Mouse (Mus musculus) adrenal gland, adult (tissue): Measurements from ENCODE around the gene Polr3gl.

Experiments used
- DNase-seq, 2 experiments: peaks; one replicate each; pipeline ENCODE4 v3.0.0; 2022 to 2023; ENCODE audit warnings: low spot score in 1 of 2; ENCODE audit not compliant: inconsistent age in 2 of 2

Polr3gl gene

GRCm38 (mm10) chr3:96532050-96532449, 61.9 kb downstream of the Polr3gl start:
- DNase-seq, result no peak

DNA sequence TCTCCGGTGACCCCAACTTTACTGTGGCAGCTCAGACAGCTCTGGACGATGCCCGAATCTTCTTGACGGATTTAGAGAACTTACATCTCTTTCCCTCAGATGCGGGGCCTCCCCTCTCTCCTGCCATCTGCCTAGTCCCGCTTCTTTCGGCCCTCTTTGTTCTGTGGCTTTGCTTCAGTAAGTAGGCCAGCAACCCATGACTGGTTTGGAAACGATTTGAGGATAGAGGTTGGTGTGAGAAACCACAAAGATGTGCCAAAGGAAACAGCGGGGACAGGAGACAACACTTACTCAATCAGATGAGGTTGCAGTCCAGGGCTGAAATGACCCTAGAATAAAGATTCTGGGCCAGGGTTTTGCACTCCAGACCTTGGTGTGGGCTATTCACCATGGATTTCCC, 65.5 kb downstream of the Polr3gl start:
- DNase-seq, result no peak
